Mouse (Mus musculus): ENCODE measurements around the gene Lingo1. TPM values are rescaled to one million over a fixed set of nuclear protein-coding genes. Genes with fewer than 3 reads are reported as not detected.

The Lingo1 gene
- polyA plus RNA-seq, 1 experiment from 2014 or later: 0.29 TPM

GRCm38 (mm10) chr9:56773666-56774065, 22.6 kb downstream of the Lingo1 start:
- no peaks in the 10 kb centered on the region for H3K9me3 ChIP-seq (ENCODE audit: low read length)
- H3K27ac ChIP-seq (ENCODE audit: low read depth): no peak overlapping the region
- 0 out of 2 replicates have a peak, but pooled peaks cover 3% of the 10 kb centered on the region for H3K27me3 ChIP-seq (ENCODE audit: insufficient read depth, low read length)
- TF ChIP-seq CTCF (IDR thresholded peaks at IDR 0.05; ENCODE audit: low read depth) (no peak), EP300 (IDR thresholded peaks at IDR 0.05; ENCODE audit: low read depth) (no peak)
- no peak overlapping the region for H3K9ac ChIP-seq (replicated peaks)
- H3K4me3 ChIP-seq (ENCODE audit: low read depth, low read length): no peak overlapping the region
- 74% methylated on average over 7 of the region's 7 CpGs for WGBS (ENCODE audit: insufficient replicate concordance)
- no peaks in the 10 kb centered on the region for H3K36me3 ChIP-seq (replicated peaks; ENCODE audit: insufficient read depth, low read length)
- DNase-seq: no peak
- ATAC-seq: no peak
- H3K4me2 ChIP-seq (ENCODE audit: low read depth, low read length): no peak overlapping the region
- H3K4me1 ChIP-seq (ENCODE audit: insufficient read depth): no peaks in the 10 kb centered on the region

GRCm38 (mm10) chr9:56767653-56768136, 28.6 kb downstream of the Lingo1 start:
- H3K9me3 ChIP-seq (ENCODE audit: low read length): no peaks in the 10 kb centered on the region
- H3K36me3 ChIP-seq (replicated peaks; ENCODE audit: insufficient read depth, low read length): no peaks in the 10 kb centered on the region
- no peak overlapping the region for H3K27ac ChIP-seq (ENCODE audit: low read depth)
- ATAC-seq (no peak), DNase-seq (no peak)
- H3K27me3 ChIP-seq (ENCODE audit: insufficient read depth, low read length): 0 out of 2 replicates have a peak, but pooled peaks cover 1% of the 10 kb centered on the region
- TF ChIP-seq CTCF (IDR thresholded peaks at IDR 0.05; ENCODE audit: low read depth): no peak
- no peak for TF ChIP-seq EP300 (IDR thresholded peaks at IDR 0.05; ENCODE audit: low read depth)
- H3K4me2 ChIP-seq (ENCODE audit: low read depth, low read length): no peak overlapping the region
- WGBS (ENCODE audit: insufficient replicate concordance): 83% methylated on average over 9 of the region's 9 CpGs
- no peak overlapping the region for H3K4me3 ChIP-seq (ENCODE audit: low read depth, low read length)
- H3K4me1 ChIP-seq (ENCODE audit: insufficient read depth): no peaks in the 10 kb centered on the region
- H3K9ac ChIP-seq (replicated peaks): no peak overlapping the region

GRCm38 (mm10) chr9:56766629-56767357, 29.5 kb downstream of the Lingo1 start:
- Histone ChIP-seq H3K9ac (replicated peaks) (no peak overlapping the region), H3K4me3 (ENCODE audit: low read depth, low read length) (no peak overlapping the region), H3K27ac (ENCODE audit: low read depth) (no peak overlapping the region), H3K4me1 (ENCODE audit: insufficient read depth) (no peaks in the 10 kb centered on the region), H3K27me3 (ENCODE audit: insufficient read depth, low read length) (no peaks in the 10 kb centered on the region), H3K9me3 (ENCODE audit: low read length) (no peaks in the 10 kb centered on the region), H3K36me3 (replicated peaks; ENCODE audit: insufficient read depth, low read length) (no peaks in the 10 kb centered on the region), H3K4me2 (ENCODE audit: low read depth, low read length) (no peak overlapping the region)
- no peak for ATAC-seq
- DNase-seq: no peak
- WGBS (ENCODE audit: insufficient replicate concordance): 56% methylated on average over 11 of the region's 11 CpGs
- TF ChIP-seq EP300 (IDR thresholded peaks at IDR 0.05; ENCODE audit: low read depth) (no peak), CTCF (IDR thresholded peaks at IDR 0.05; ENCODE audit: low read depth) (no peak)

- no peaks in the 10 kb centered on the region for H3K27me3 ChIP-seq (ENCODE audit: insufficient read depth, low read length)
- H3K4me2 ChIP-seq (ENCODE audit: low read depth, low read length): no peak overlapping the region
- 82% methylated on average over 9 of the region's 9 CpGs for WGBS (ENCODE audit: insufficient replicate concordance)
- no peak overlapping the region for H3K4me3 ChIP-seq (ENCODE audit: low read depth, low read length)
- H3K36me3 ChIP-seq (replicated peaks; ENCODE audit: insufficient read depth, low read length): no peaks in the 10 kb centered on the region
- no peak for DNase-seq
- no peaks in the 10 kb centered on the region for H3K4me1 ChIP-seq (ENCODE audit: insufficient read depth)
- H3K27ac ChIP-seq (ENCODE audit: low read depth): no peak overlapping the region
- no peak overlapping the region for H3K9ac ChIP-seq (replicated peaks)
- TF ChIP-seq CTCF (IDR thresholded peaks at IDR 0.05; ENCODE audit: low read depth): no peak
- TF ChIP-seq EP300 (IDR thresholded peaks at IDR 0.05; ENCODE audit: low read depth): no peak
- H3K9me3 ChIP-seq (ENCODE audit: low read length): no peaks in the 10 kb centered on the region
- no peak for ATAC-seq
Observed at GRCm38 (mm10) chr9:56762106-56762562, 34.1 kb downstream of the Lingo1 start.

GRCm38 (mm10) chr9:56757791-56758190, 38.5 kb downstream of the Lingo1 start:
- ATAC-seq (no peak), DNase-seq (no peak)
- WGBS (ENCODE audit: insufficient replicate concordance): 38% methylated on average over 11 of the region's 11 CpGs
- no peak for TF ChIP-seq CTCF (IDR thresholded peaks at IDR 0.05; ENCODE audit: low read depth)
- TF ChIP-seq EP300 (IDR thresholded peaks at IDR 0.05; ENCODE audit: low read depth): no peak
- no peak overlapping the region for H3K27ac ChIP-seq (ENCODE audit: low read depth)
- no peak overlapping the region for H3K4me3 ChIP-seq (ENCODE audit: low read depth, low read length)
- H3K9ac ChIP-seq (replicated peaks): no peak overlapping the region
- no peaks in the 10 kb centered on the region for H3K9me3 ChIP-seq (ENCODE audit: low read length)
- no peaks in the 10 kb centered on the region for H3K4me1 ChIP-seq (ENCODE audit: insufficient read depth)
- no peaks in the 10 kb centered on the region for H3K36me3 ChIP-seq (replicated peaks; ENCODE audit: insufficient read depth, low read length)
- H3K4me2 ChIP-seq (ENCODE audit: low read depth, low read length): no peak overlapping the region
- no peaks in the 10 kb centered on the region for H3K27me3 ChIP-seq (ENCODE audit: insufficient read depth, low read length)

GRCm38 (mm10) chr9:56755119-56755518, 41.1 kb downstream of the Lingo1 start:
- Histone ChIP-seq H3K36me3 (replicated peaks; ENCODE audit: insufficient read depth, low read length) (no peaks in the 10 kb centered on the region), H3K9ac (replicated peaks) (no peak overlapping the region), H3K27ac (ENCODE audit: low read depth) (no peak overlapping the region), H3K4me2 (ENCODE audit: low read depth, low read length) (no peak overlapping the region), H3K9me3 (ENCODE audit: low read length) (no peaks in the 10 kb centered on the region), H3K27me3 (ENCODE audit: insufficient read depth, low read length) (no peaks in the 10 kb centered on the region), H3K4me1 (ENCODE audit: insufficient read depth) (no peaks in the 10 kb centered on the region), H3K4me3 (ENCODE audit: low read depth, low read length) (no peak overlapping the region)
- 79% methylated on average over 5 of the region's 5 CpGs for WGBS (ENCODE audit: insufficient replicate concordance)
- ATAC-seq (no peak), DNase-seq (no peak)
- no peak for TF ChIP-seq CTCF (IDR thresholded peaks at IDR 0.05; ENCODE audit: low read depth)
- TF ChIP-seq EP300 (IDR thresholded peaks at IDR 0.05; ENCODE audit: low read depth): no peak

All from liver, postnatal 0 days (tissue).